Mouse (Mus musculus) lung, embryonic 16.5 days (tissue): ENCODE measurements around the gene Ugt2a3. TPM values are rescaled to one million over a fixed set of nuclear protein-coding genes. Genes with fewer than 3 reads are reported as not detected.
"Not testable (repeated sequence)": the region's sequence is repeated elsewhere in the genome, so short reads cannot be mapped to it uniquely, and the experiment has no call there.

Experiments used
- ATAC-seq: fragments of 200-750 bp; cut with Nextera tagmentation; 2 replicates; pipeline ENCODE4 v1.8.0; 2017; ENCODE audit warnings: low read depth, mild to moderate bottlenecking, moderate library complexity
- H3K27ac ChIP-seq: fragments of 300-500 bp; sonication (generic); 2 replicates; pipeline ENCODE4 v1.5.1; 2014; ENCODE audit warnings: mild to moderate bottlenecking, control low read depth, low read length
- H3K27me3 ChIP-seq: fragments of 300-500 bp; sonication (generic); 2 replicates; pipeline ENCODE4 v1.6.1; 2014; ENCODE audit warnings: low read depth, low read length, mixed read lengths; ENCODE audit not compliant: control insufficient read depth, insufficient read depth
- H3K36me3 ChIP-seq: fragments of 300-500 bp; sonication (generic); 2 replicates; pipeline ENCODE4 v1.6.1; 2014; ENCODE audit warnings: low read length; ENCODE audit not compliant: control insufficient read depth, insufficient read depth
- H3K4me1 ChIP-seq: fragments of 300-500 bp; sonication (generic); replicated peaks from 2 replicates; pipeline ENCODE4 v1.6.1; 2014; ENCODE audit warnings: low read length, mixed read lengths; ENCODE audit not compliant: control insufficient read depth, insufficient read depth
- H3K4me2 ChIP-seq: fragments of 300-500 bp; sonication (generic); 2 replicates; pipeline ENCODE4 v1.6.1; 2014; ENCODE audit warnings: low read depth, low read length, control low read depth
- H3K4me3 ChIP-seq: fragments of 300-500 bp; sonication (generic); 2 replicates; pipeline ENCODE4 v1.5.1; 2014; ENCODE audit warnings: mild to moderate bottlenecking, low read length, control low read depth
- H3K9ac ChIP-seq: fragments of 300-500 bp; sonication (generic); 2 replicates; pipeline ENCODE4 v1.6.1; 2014; ENCODE audit warnings: low read length, control low read depth
- H3K9me3 ChIP-seq: fragments of 300-500 bp; sonication (generic); 2 replicates; pipeline ENCODE4 v1.6.1; 2016; ENCODE audit warnings: low read length; ENCODE audit not compliant: control insufficient read depth
- WGBS: fragments of 180-500 bp; shearing (Covaris S2); extraction: QIAGEN DNeasy Blood & Tissue Kit; methylation state at CpG from one replicate; pipeline ENCODE4 v1.1.7; 2014; 5-methylcytosine and 5-hydroxymethylcytosine counted together
- polyA plus RNA-seq: library from polyadenylated mRNA; unstranded; fragments of >200 nt; fragmentation: Nextera tagmentation; extraction: Ambion mirVana; gene quantifications from 2 replicates; pipeline ENCODE4 v1.2.1, GENCODE M21; 2015

Ugt2a3 gene
- polyA plus RNA-seq, 1 experiment from 2014 or later, result not detected

- Histone ChIP-seq H3K4me1 (no peaks in the 10 kb centered on the region), H3K9ac (no peak overlapping the region), H3K4me3 (no peak overlapping the region), H3K9me3 (no peaks in the 10 kb centered on the region), H3K27ac (no peak overlapping the region), H3K4me2 (no peak overlapping the region), H3K36me3 (no peaks in the 10 kb centered on the region), H3K27me3 (no peaks in the 10 kb centered on the region)
- no peak for ATAC-seq
- 86% methylated on average over 5 of the region's 5 CpGs for WGBS
Measured at GRCm38 (mm10) chr5:87340461-87340860, 3.5 kb upstream of the Ugt2a3 start.

GRCm38 (mm10) chr5:87335199-87335598 lies 1.8 kb downstream of the Ugt2a3 start:
- WGBS, result 73% methylated on average over 1 of the region's 1 CpGs
- Histone ChIP-seq H3K4me2 (no peak overlapping the region), H3K27ac (no peak overlapping the region), H3K27me3 (no peaks in the 10 kb centered on the region), H3K9ac (no peak overlapping the region), H3K4me3 (no peak overlapping the region), H3K4me1 (no peaks in the 10 kb centered on the region), H3K9me3 (no peaks in the 10 kb centered on the region), H3K36me3 (no peaks in the 10 kb centered on the region)
- no peak for ATAC-seq

GRCm38 (mm10) chr5:87333584-87333983 lies 3.4 kb downstream of the Ugt2a3 start:
- H3K27ac ChIP-seq, result no peak overlapping the region
- no peak for ATAC-seq
- no peak overlapping the region for H3K4me2 ChIP-seq
- no peaks in the 10 kb centered on the region for H3K9me3 ChIP-seq
- no peaks in the 10 kb centered on the region for H3K36me3 ChIP-seq
- no peaks in the 10 kb centered on the region for H3K4me1 ChIP-seq
- no peak overlapping the region for H3K4me3 ChIP-seq
- 45% methylated on average over 3 of the region's 3 CpGs for WGBS
- H3K27me3 ChIP-seq, result no peaks in the 10 kb centered on the region
- H3K9ac ChIP-seq, result no peak overlapping the region

- no peak overlapping the region for H3K9ac ChIP-seq
- 89% methylated on average over 12 of the region's 12 CpGs for WGBS
Measured at GRCm38 (mm10) chr5:87311392-87311791, 25.6 kb downstream of the Ugt2a3 start.

GRCm38 (mm10) chr5:87286180-87286579 lies 50.8 kb downstream of the Ugt2a3 start:
- not testable (repeated sequence) for H3K4me2 ChIP-seq, H3K9me3 ChIP-seq, H3K4me3 ChIP-seq, ATAC-seq, H3K9ac ChIP-seq, H3K36me3 ChIP-seq, H3K27me3 ChIP-seq, H3K27ac ChIP-seq, H3K4me1 ChIP-seq
- 78% methylated on average over 4 of the region's 4 CpGs for WGBS

More at GRCm38 (mm10) chr5:87311392-87311791, 25.6 kb downstream of the Ugt2a3 start:
- Histone ChIP-seq H3K27ac (no peak overlapping the region), H3K27me3 (no peaks in the 10 kb centered on the region), H3K36me3 (no peaks in the 10 kb centered on the region), H3K4me1 (no peaks in the 10 kb centered on the region), H3K4me2 (no peak overlapping the region), H3K9me3 (no peaks in the 10 kb centered on the region), H3K4me3 (no peak overlapping the region)
- ATAC-seq, result no peak

- H3K4me3 ChIP-seq, H3K9ac ChIP-seq, H3K9me3 ChIP-seq, H3K27me3 ChIP-seq, H3K4me1 ChIP-seq, H3K4me2 ChIP-seq, ATAC-seq, H3K36me3 ChIP-seq, H3K27ac ChIP-seq: not testable (repeated sequence)
- 79% methylated on average over 4 of the region's 4 CpGs for WGBS
Measured at GRCm38 (mm10) chr5:87275986-87276385, 61.0 kb downstream of the Ugt2a3 start.

- Histone ChIP-seq H3K27ac (no peak overlapping the region), H3K9me3 (no peaks in the 10 kb centered on the region; the same call in 1 of the 2 replicates), H3K9ac (no peak overlapping the region), H3K4me2 (no peak overlapping the region), H3K36me3 (no peaks in the 10 kb centered on the region), H3K27me3 (no peaks in the 10 kb centered on the region), H3K4me3 (no peak overlapping the region), H3K4me1 (no peaks in the 10 kb centered on the region)
- ATAC-seq, result no peak
- 82% methylated on average over 6 of the region's 6 CpGs for WGBS
Measured at GRCm38 (mm10) chr5:87275581-87275980, 61.4 kb downstream of the Ugt2a3 start.

Other genes starting within 250 kb of the Ugt2a3 start
- gene Ugt2b36, start 244.6 kb downstream of the Ugt2a3 start, polyA plus RNA-seq, result 1.3 TPM in 1 of 2 replicates, not detected in the other
- gene Ugt2b5, start 196.9 kb downstream of the Ugt2a3 start, polyA plus RNA-seq, result 0.44 TPM in 1 of 2 replicates, not detected in the other
- not detected in 2 replicates for gene Ugt2b37, start 82.4 kb downstream of the Ugt2a3 start, polyA plus RNA-seq
- gene Ugt2b38, start 87.0 kb upstream of the Ugt2a3 start, polyA plus RNA-seq, result not detected in 2 replicates
- gene Ugt2a2, start 145.1 kb upstream of the Ugt2a3 start, polyA plus RNA-seq, result not detected in 2 replicates
- gene Gm43638, start 149.6 kb upstream of the Ugt2a3 start, polyA plus RNA-seq, result not detected in 2 replicates
- not detected in 2 replicates for gene Ugt2a1, start 153.7 kb upstream of the Ugt2a3 start, polyA plus RNA-seq
- not detected in 2 replicates for gene Sult1b1, start 201.0 kb upstream of the Ugt2a3 start, polyA plus RNA-seq
- gene Sult1d1, start 231.8 kb upstream of the Ugt2a3 start, polyA plus RNA-seq, result 0.14 TPM in 1 of 2 replicates, not detected in the other